Mouse (Mus musculus): Measurements from ENCODE around the gene Pigs. TPM values are rescaled to one million over a fixed set of nuclear protein-coding genes. Genes with fewer than 3 reads are reported as not detected.

The Pigs gene
- polyA plus RNA-seq, 1 experiment from 2014 or later = 32.3 TPM

GRCm38 (mm10) chr11:78371711-78372110 is 43.5 kb downstream of the Pigs start:
- 73% methylated on average over 11 of the region's 11 CpGs for WGBS (ENCODE audit: insufficient replicate concordance)
- ATAC-seq (ENCODE audit: low read depth) (no peak), DNase-seq (no peak)
- 0 out of 2 replicates have a peak, but pooled peaks cover 2% of the 10 kb centered on the region for H3K27me3 ChIP-seq
- 0 out of 2 replicates have a peak, but pooled peaks cover 3% of the 10 kb centered on the region for H3K4me1 ChIP-seq (replicated peaks)
- no peak overlapping the region for H3K9ac ChIP-seq
- no peak overlapping the region for H3K4me3 ChIP-seq (replicated peaks)
- no peaks in the 10 kb centered on the region for H3K36me3 ChIP-seq
- H3K4me2 ChIP-seq = no peak overlapping the region
- no peak overlapping the region for H3K27ac ChIP-seq
- no peaks in the 10 kb centered on the region for H3K9me3 ChIP-seq (replicated peaks)

- DNase-seq (no peak), ATAC-seq (ENCODE audit: low read depth) (no peak)
- Histone ChIP-seq H3K36me3 (no peaks in the 10 kb centered on the region), H3K4me1 (replicated peaks) (0 out of 2 replicates have a peak, but pooled peaks cover 3% of the 10 kb centered on the region), H3K4me2 (no peak overlapping the region), H3K9me3 (replicated peaks) (no peaks in the 10 kb centered on the region), H3K9ac (no peak overlapping the region), H3K27me3 (0 out of 2 replicates have a peak, but pooled peaks cover 2% of the 10 kb centered on the region), H3K27ac (no peak overlapping the region), H3K4me3 (replicated peaks) (no peak overlapping the region)
- WGBS (ENCODE audit: insufficient replicate concordance) = 71% methylated on average over 3 of the region's 3 CpGs
Observed at GRCm38 (mm10) chr11:78372166-78372565, 44.0 kb downstream of the Pigs start.

- H3K9me3 ChIP-seq (replicated peaks) = no peaks in the 10 kb centered on the region
- H3K27ac ChIP-seq = no peak overlapping the region
- H3K4me1 ChIP-seq (replicated peaks) = 0 out of 2 replicates have a peak, but pooled peaks cover 3% of the 10 kb centered on the region
- no peak for ATAC-seq (ENCODE audit: low read depth)
- H3K9ac ChIP-seq = no peak overlapping the region
- WGBS (ENCODE audit: insufficient replicate concordance) = 68% methylated on average over 7 of the region's 7 CpGs
- H3K27me3 ChIP-seq = 0 out of 2 replicates have a peak, but pooled peaks cover 2% of the 10 kb centered on the region
- no peak for DNase-seq
- no peak overlapping the region for H3K4me2 ChIP-seq
- no peak overlapping the region for H3K4me3 ChIP-seq (replicated peaks)
- H3K36me3 ChIP-seq = no peaks in the 10 kb centered on the region
Observed at GRCm38 (mm10) chr11:78372610-78373009, 44.4 kb downstream of the Pigs start.

GRCm38 (mm10) chr11:78374147-78374546 is 45.9 kb downstream of the Pigs start:
- DNase-seq (no peak), ATAC-seq (ENCODE audit: low read depth) (no peak)
- Histone ChIP-seq H3K9me3 (replicated peaks) (no peaks in the 10 kb centered on the region), H3K36me3 (no peaks in the 10 kb centered on the region), H3K27me3 (0 out of 2 replicates have a peak, but pooled peaks cover 2% of the 10 kb centered on the region), H3K4me1 (replicated peaks) (0 out of 2 replicates have a peak, but pooled peaks cover 3% of the 10 kb centered on the region), H3K9ac (no peak overlapping the region), H3K4me3 (replicated peaks) (no peak overlapping the region), H3K4me2 (no peak overlapping the region), H3K27ac (no peak overlapping the region)
- 78% methylated on average over 8 of the region's 8 CpGs for WGBS (ENCODE audit: insufficient replicate concordance)

GRCm38 (mm10) chr11:78377549-78378159 is 49.4 kb downstream of the Pigs start:
- Histone ChIP-seq H3K4me1 (replicated peaks) (0 out of 2 replicates have a peak, but pooled peaks cover 3% of the 10 kb centered on the region), H3K4me3 (replicated peaks) (no peak overlapping the region), H3K36me3 (no peaks in the 10 kb centered on the region), H3K4me2 (no peak overlapping the region), H3K27me3 (no peaks in the 10 kb centered on the region), H3K9me3 (replicated peaks) (no peaks in the 10 kb centered on the region), H3K9ac (no peak overlapping the region), H3K27ac (no peak overlapping the region)
- no peak for ATAC-seq (ENCODE audit: low read depth)
- DNase-seq = no peak
- 30% methylated on average over 11 of the region's 12 CpGs for WGBS (ENCODE audit: insufficient replicate concordance)

GRCm38 (mm10) chr11:78380351-78380750 is 52.1 kb downstream of the Pigs start:
- no peak overlapping the region for H3K4me2 ChIP-seq
- H3K9me3 ChIP-seq (replicated peaks) = no peaks in the 10 kb centered on the region
- no peak for ATAC-seq (ENCODE audit: low read depth)
- 54% methylated on average over 4 of the region's 4 CpGs for WGBS (ENCODE audit: insufficient replicate concordance)
- H3K27ac ChIP-seq = no peak overlapping the region
- no peak overlapping the region for H3K9ac ChIP-seq
- H3K27me3 ChIP-seq = no peaks in the 10 kb centered on the region
- H3K4me1 ChIP-seq (replicated peaks) = no peaks in the 10 kb centered on the region
- no peak overlapping the region for H3K4me3 ChIP-seq (replicated peaks)
- H3K36me3 ChIP-seq = no peaks in the 10 kb centered on the region
- DNase-seq = no peak

- Histone ChIP-seq H3K36me3 (no peaks in the 10 kb centered on the region), H3K9me3 (replicated peaks) (no peaks in the 10 kb centered on the region), H3K9ac (no peak overlapping the region), H3K4me3 (replicated peaks) (no peak overlapping the region), H3K27ac (no peak overlapping the region), H3K4me2 (no peak overlapping the region), H3K27me3 (no peaks in the 10 kb centered on the region), H3K4me1 (replicated peaks) (no peaks in the 10 kb centered on the region)
- ATAC-seq (ENCODE audit: low read depth) = no peak
- WGBS (ENCODE audit: insufficient replicate concordance) = 69% methylated on average over 3 of the region's 3 CpGs
- no peak for DNase-seq
Observed at GRCm38 (mm10) chr11:78380996-78381395, 52.8 kb downstream of the Pigs start.

- ATAC-seq (ENCODE audit: low read depth) = no peak
Observed at GRCm38 (mm10) chr11:78382286-78382685, 54.1 kb downstream of the Pigs start.

GRCm38 (mm10) chr11:78382701-78383100 is 54.5 kb downstream of the Pigs start:
- DNase-seq = no peak
- H3K27me3 ChIP-seq = no peaks in the 10 kb centered on the region
- no peak overlapping the region for H3K27ac ChIP-seq

More at GRCm38 (mm10) chr11:78382286-78382685, 54.1 kb downstream of the Pigs start:
- no peak overlapping the region for H3K9ac ChIP-seq
- no peaks in the 10 kb centered on the region for H3K27me3 ChIP-seq
- H3K36me3 ChIP-seq = no peaks in the 10 kb centered on the region
- H3K4me2 ChIP-seq = no peak overlapping the region
- WGBS (ENCODE audit: insufficient replicate concordance) = 69% methylated on average over 7 of the region's 7 CpGs
- H3K9me3 ChIP-seq (replicated peaks) = no peaks in the 10 kb centered on the region
- H3K27ac ChIP-seq = no peak overlapping the region
- no peaks in the 10 kb centered on the region for H3K4me1 ChIP-seq (replicated peaks)
- no peak for DNase-seq
- no peak overlapping the region for H3K4me3 ChIP-seq (replicated peaks)

GRCm38 (mm10) chr11:78385776-78386175 is 57.6 kb downstream of the Pigs start:
- DNase-seq = no peak
- no peaks in the 10 kb centered on the region for H3K4me1 ChIP-seq (replicated peaks)
- H3K4me2 ChIP-seq = no peak overlapping the region
- WGBS (ENCODE audit: insufficient replicate concordance) = 77% methylated on average over 10 of the region's 10 CpGs
- no peak overlapping the region for H3K27ac ChIP-seq
- H3K9me3 ChIP-seq (replicated peaks) = no peaks in the 10 kb centered on the region
- H3K9ac ChIP-seq = no peak overlapping the region
- ATAC-seq (ENCODE audit: low read depth) = no peak
- H3K4me3 ChIP-seq (replicated peaks) = no peak overlapping the region
- no peaks in the 10 kb centered on the region for H3K36me3 ChIP-seq
- H3K27me3 ChIP-seq = no peaks in the 10 kb centered on the region

More at GRCm38 (mm10) chr11:78382701-78383100, 54.5 kb downstream of the Pigs start:
- H3K4me1 ChIP-seq (replicated peaks) = no peaks in the 10 kb centered on the region
- no peaks in the 10 kb centered on the region for H3K9me3 ChIP-seq (replicated peaks)
- H3K36me3 ChIP-seq = no peaks in the 10 kb centered on the region
- no peak overlapping the region for H3K4me2 ChIP-seq
- ATAC-seq (ENCODE audit: low read depth) = no peak
- no peak overlapping the region for H3K4me3 ChIP-seq (replicated peaks)
- WGBS (ENCODE audit: insufficient replicate concordance) = 55% methylated on average over 5 of the region's 5 CpGs
- H3K9ac ChIP-seq = no peak overlapping the region

- Histone ChIP-seq H3K9ac (no peak within 1 kb of the TSS), H3K36me3 (no peaks in the 10 kb centered on the region), H3K27me3 (no peaks in the 10 kb centered on the region), H3K4me2 (no peak within 1 kb of the TSS), H3K27ac (no peak within 1 kb of the TSS), H3K4me1 (replicated peaks) (no peaks in the 10 kb centered on the region), H3K4me3 (replicated peaks) (no peak within 1 kb of the TSS), H3K9me3 (replicated peaks) (no peaks in the 10 kb centered on the region)
- DNase-seq (no peak), ATAC-seq (ENCODE audit: low read depth) (no peak)
- 76% methylated on average over 14 of the region's 14 CpGs for WGBS (ENCODE audit: insufficient replicate concordance)
Observed at GRCm38 (mm10) chr11:78386508-78387043, 58.4 kb downstream of the Pigs start, which contains the start of gene Foxn1. Gene Foxn1 (minus strand): TSS chr11:78386558.

Data from liver, embryonic 13.5 days (tissue).